22 mouse cellular contexts compared by ENCODE assay signal in genomic region chr7:139506677-139507412, GRCm38 (mm10).
DNase-seq lines count a peak whose midpoint lies in the region; ATAC-seq and TF ChIP-seq lines count a peak whose summit lies in the region.
"Had no signal": no experiment of that assay in that cellular context is flagged by ENCODE, and none has a peak within 500 bp of the region (broad histone marks: within the 10 kb centered on the region; RNA-seq: fewer than 3 reads in every experiment).

No protein-coding gene starts in this region.

- no peak overlapping the region for H3K27ac ChIP-seq in kidney, postnatal 0 days
- no peak overlapping the region for H3K27ac ChIP-seq in kidney, embryonic 15.5 days
- no peak overlapping the region; the same call in 1 of the 2 replicates for H3K27ac ChIP-seq in midbrain, embryonic 13.5 days
- H3K27ac ChIP-seq in midbrain, embryonic 15.5 days: no peak overlapping the region
- H3K27ac ChIP-seq in embryonic facial prominence, embryonic 10.5 days (replicated peaks): no peak overlapping the region
- H3K27ac ChIP-seq: heart, adult 2 months; limb, embryonic 15.5 days; liver, embryonic 14.5 days had no signal

- DNase-seq in gastrocnemius, adult 18-20 months (ENCODE audit: low spot score): peak; percentile 9
- DNase-seq in gastrocnemius, postnatal 14 days: no peak
- DNase-seq in kidney, postnatal 0 days (ENCODE audit: low spot score): no peak
- no peak for DNase-seq in embryonic facial prominence, embryonic 10.5 days (ENCODE audit: low spot score)
- DNase-seq: cerebellum, adult 11 months; cerebellum, adult 9-11 months; gastrocnemius, postnatal 25 days; left cerebral cortex, postnatal 4 days; lung, embryonic 14.5 days; thymus, adult 18-20 months; thymus, postnatal 36 days had no signal

- no peak overlapping the region for H3K4me3 ChIP-seq in kidney, postnatal 0 days (replicated peaks; ENCODE audit: low read depth, low read length)
- H3K4me3 ChIP-seq in kidney, embryonic 15.5 days (replicated peaks): no peak overlapping the region
- H3K4me3 ChIP-seq in midbrain, embryonic 13.5 days (replicated peaks): no peak overlapping the region
- H3K4me3 ChIP-seq in midbrain, embryonic 15.5 days: no peak overlapping the region
- H3K4me3 ChIP-seq in embryonic facial prominence, embryonic 10.5 days: no peak overlapping the region
- H3K4me3 ChIP-seq: heart, adult 2 months; limb, embryonic 15.5 days; megakaryocyte, embryonic 14.5 days had no signal

- no peak overlapping the region for H3K4me2 ChIP-seq in kidney, postnatal 0 days (ENCODE audit: low read length)
- no peak overlapping the region for H3K4me2 ChIP-seq in kidney, embryonic 15.5 days
- no peak overlapping the region for H3K4me2 ChIP-seq in midbrain, embryonic 13.5 days (replicated peaks)
- H3K4me2 ChIP-seq in midbrain, embryonic 15.5 days: no peak overlapping the region
- H3K4me2 ChIP-seq: limb, embryonic 15.5 days; lung, embryonic 14.5 days had no signal

- intact Hi-C loops in gastrocnemius, postnatal 14 days (cut with DNase I; ENCODE audit: low total_unique reads): no loop called here

- 64% methylated on average over 9 of the region's 9 CpGs for WGBS in kidney, postnatal 0 days
- 66% methylated on average over 9 of the region's 9 CpGs for WGBS in kidney, embryonic 15.5 days
- WGBS in midbrain, embryonic 13.5 days: 69% methylated on average over 9 of the region's 9 CpGs
- 71% methylated on average over 9 of the region's 9 CpGs for WGBS in midbrain, embryonic 15.5 days
- WGBS in embryonic facial prominence, embryonic 10.5 days: 71% methylated on average over 9 of the region's 9 CpGs

- H3K27me3 ChIP-seq in kidney, postnatal 0 days (ENCODE audit: insufficient read depth, low read length): no peaks in the 10 kb centered on the region
- H3K27me3 ChIP-seq in kidney, embryonic 15.5 days: no peaks in the 10 kb centered on the region
- peaks cover 95% of the 10 kb centered on the region for H3K27me3 ChIP-seq in midbrain, embryonic 13.5 days
- peaks cover 26% of the 10 kb centered on the region for H3K27me3 ChIP-seq in midbrain, embryonic 15.5 days (replicated peaks)
- H3K27me3 ChIP-seq in embryonic facial prominence, embryonic 10.5 days (replicated peaks; ENCODE audit: low read depth, poor library complexity, severe bottlenecking): peaks cover 11% of the 10 kb centered on the region; the same call in 1 of the 2 replicates
- H3K27me3 ChIP-seq: limb, embryonic 15.5 days; megakaryocyte, embryonic 14.5 days; Patski had no signal

- H3K36me3 ChIP-seq in kidney, postnatal 0 days (ENCODE audit: insufficient read depth, low read length): no peaks in the 10 kb centered on the region
- no peaks in the 10 kb centered on the region for H3K36me3 ChIP-seq in kidney, embryonic 15.5 days
- H3K36me3 ChIP-seq in midbrain, embryonic 13.5 days: no peaks in the 10 kb centered on the region
- no peaks in the 10 kb centered on the region for H3K36me3 ChIP-seq in midbrain, embryonic 15.5 days (replicated peaks)
- no peaks in the 10 kb centered on the region; the same call in 1 of the 2 replicates for H3K36me3 ChIP-seq in embryonic facial prominence, embryonic 10.5 days (replicated peaks)

- H3K9ac ChIP-seq in kidney, postnatal 0 days (ENCODE audit: low read depth, low read length): no peak overlapping the region
- H3K9ac ChIP-seq in kidney, embryonic 15.5 days: no peak overlapping the region
- no peak overlapping the region for H3K9ac ChIP-seq in midbrain, embryonic 13.5 days (replicated peaks)
- no peak overlapping the region for H3K9ac ChIP-seq in midbrain, embryonic 15.5 days
- H3K9ac ChIP-seq: limb, embryonic 15.5 days; liver, embryonic 14.5 days; lung, embryonic 14.5 days had no signal

- no peak for TF ChIP-seq CTCF in kidney, postnatal 0 days (IDR thresholded peaks at IDR 0.05; ENCODE audit: low read depth)

- no peaks in the 10 kb centered on the region for H3K9me3 ChIP-seq in kidney, postnatal 0 days (replicated peaks; ENCODE audit: low read length)
- H3K9me3 ChIP-seq in kidney, embryonic 15.5 days (replicated peaks): no peaks in the 10 kb centered on the region
- no peaks in the 10 kb centered on the region for H3K9me3 ChIP-seq in midbrain, embryonic 13.5 days
- no peaks in the 10 kb centered on the region for H3K9me3 ChIP-seq in midbrain, embryonic 15.5 days
- no peaks in the 10 kb centered on the region for H3K9me3 ChIP-seq in embryonic facial prominence, embryonic 10.5 days
- H3K9me3 ChIP-seq: limb, embryonic 15.5 days; megakaryocyte, embryonic 14.5 days had no signal

- ATAC-seq in kidney, postnatal 0 days (replicated peaks; ENCODE audit: low FRiP score, low read depth): 0 out of 2 replicates have a peak, but pooled peaks have one; percentile 30
- no peak for ATAC-seq in kidney, embryonic 15.5 days (replicated peaks; ENCODE audit: low FRiP score)
- peak; percentile 55; the same call in 1 of the 2 replicates for ATAC-seq in midbrain, embryonic 13.5 days
- ATAC-seq in midbrain, embryonic 15.5 days (replicated peaks): no peak
- ATAC-seq: CD4-positive, CD25-positive, alpha-beta regulatory T cell, adult 4 months; forebrain, embryonic 16.5 days; intestine, postnatal 0 days; Patski had no signal

- H3K4me1 ChIP-seq in kidney, postnatal 0 days (replicated peaks; ENCODE audit: insufficient read depth, low read length): no peaks in the 10 kb centered on the region
- peaks cover 6% of the 10 kb centered on the region; the same call in 1 of the 2 replicates for H3K4me1 ChIP-seq in kidney, embryonic 15.5 days
- H3K4me1 ChIP-seq in midbrain, embryonic 13.5 days (replicated peaks): peaks cover 14% of the 10 kb centered on the region
- peaks cover 11% of the 10 kb centered on the region; the same call in 1 of the 2 replicates for H3K4me1 ChIP-seq in midbrain, embryonic 15.5 days
- H3K4me1 ChIP-seq in embryonic facial prominence, embryonic 10.5 days: peaks cover 22% of the 10 kb centered on the region
- H3K4me1 ChIP-seq: limb, embryonic 15.5 days had no signal

Comparison
In these comparisons a context has a peak if more than half of its experiments do, and no peak if none do; other contexts are left out.
1. ATAC-seq: peak in kidney, postnatal 0 days (single experiment) and midbrain, embryonic 13.5 days (single experiment); none in kidney, embryonic 15.5 days (single experiment) and midbrain, embryonic 15.5 days (single experiment).